Mouse (Mus musculus): ENCODE data around the gene Gm45021. TPM values are rescaled to one million over a fixed set of nuclear protein-coding genes. Genes with fewer than 3 reads are reported as not detected.

The Gm45021 gene
- polyA plus RNA-seq, 1 experiment from 2014 or later: not detected

Other genes with a start within 250 kb of the Gm45021 start
- 29.9 and 32.1 TPM in 2 replicates for gene Krba1, start 194.0 kb upstream of the Gm45021 start, polyA plus RNA-seq (2016; fragmentation: Nextera tagmentation; extraction: Ambion mirVana)
- gene Zfp467, start 143.8 kb upstream of the Gm45021 start, polyA plus RNA-seq (2016; fragmentation: Nextera tagmentation; extraction: Ambion mirVana): 23.5 and 23.7 TPM in 2 replicates
- gene Sspo, start 141.4 kb upstream of the Gm45021 start, polyA plus RNA-seq (2016; fragmentation: Nextera tagmentation; extraction: Ambion mirVana): 0.33 and 0.38 TPM in 2 replicates
- gene Atp6v0e2, start 52.0 kb upstream of the Gm45021 start, polyA plus RNA-seq (2016; fragmentation: Nextera tagmentation; extraction: Ambion mirVana): 5.5 and 6.9 TPM in 2 replicates
- gene Lrrc61, start 34.8 kb upstream of the Gm45021 start, polyA plus RNA-seq (2016; fragmentation: Nextera tagmentation; extraction: Ambion mirVana): 9.0 and 11.4 TPM in 2 replicates
- 4.9 and 6.9 TPM in 2 replicates for gene Rarres2, start 16.8 kb upstream of the Gm45021 start, polyA plus RNA-seq (2016; fragmentation: Nextera tagmentation; extraction: Ambion mirVana)
- gene Repin1, start 4.3 kb downstream of the Gm45021 start, polyA plus RNA-seq (2016; fragmentation: Nextera tagmentation; extraction: Ambion mirVana): 43.2 and 46.4 TPM in 2 replicates
- 0.72 TPM in 1 of 2 replicates, not detected in the other for gene Gm44965, start 4.3 kb downstream of the Gm45021 start, polyA plus RNA-seq (2016; fragmentation: Nextera tagmentation; extraction: Ambion mirVana)
- 9.7 and 10.5 TPM in 2 replicates for gene Zfp775, start 12.5 kb downstream of the Gm45021 start, polyA plus RNA-seq (2016; fragmentation: Nextera tagmentation; extraction: Ambion mirVana)
- 0.79 and 1.3 TPM in 2 replicates for gene AI854703, start 37.2 kb downstream of the Gm45021 start, polyA plus RNA-seq (2016; fragmentation: Nextera tagmentation; extraction: Ambion mirVana)
- gene Gimap8, start 57.6 kb downstream of the Gm45021 start, polyA plus RNA-seq (2016; fragmentation: Nextera tagmentation; extraction: Ambion mirVana): 0.66 and 0.74 TPM in 2 replicates
- 5.8 and 5.9 TPM in 2 replicates for gene Gimap9, start 86.5 kb downstream of the Gm45021 start, polyA plus RNA-seq (2016; fragmentation: Nextera tagmentation; extraction: Ambion mirVana)
- gene Gimap4, start 94.9 kb downstream of the Gm45021 start, polyA plus RNA-seq (2016; fragmentation: Nextera tagmentation; extraction: Ambion mirVana): 10.0 and 10.5 TPM in 2 replicates
- gene Gimap6, start 118.6 kb downstream of the Gm45021 start, polyA plus RNA-seq (2016; fragmentation: Nextera tagmentation; extraction: Ambion mirVana): 12.9 and 14.1 TPM in 2 replicates
- gene Gm28053, start 129.0 kb downstream of the Gm45021 start, polyA plus RNA-seq (2016; fragmentation: Nextera tagmentation; extraction: Ambion mirVana): 1.6 and 2.5 TPM in 2 replicates
- gene Gimap7, start 129.0 kb downstream of the Gm45021 start, polyA plus RNA-seq (2016; fragmentation: Nextera tagmentation; extraction: Ambion mirVana): not detected in 2 replicates
- gene Gimap1, start 149.4 kb downstream of the Gm45021 start, polyA plus RNA-seq (2016; fragmentation: Nextera tagmentation; extraction: Ambion mirVana): 7.6 and 7.9 TPM in 2 replicates
- gene Gimap5, start 156.6 kb downstream of the Gm45021 start, polyA plus RNA-seq (2016; fragmentation: Nextera tagmentation; extraction: Ambion mirVana): 1.4 and 1.6 TPM in 2 replicates
- not detected in 2 replicates for gene Gimap3, start 181.2 kb downstream of the Gm45021 start, polyA plus RNA-seq (2016; fragmentation: Nextera tagmentation; extraction: Ambion mirVana)

Data from limb, embryonic 12.5 days (tissue).